Mouse (Mus musculus) ES-Bruce4 (cell line): ENCODE measurements at regions not wholly inside any gene's neighbourhood (a gene's known extent, or its start where the extent isn't known, plus 50 kb on each side); places are given as distances from the start of the nearest gene placed in this dataset.

ENCODE experiments used
- H3K27ac ChIP-seq: 2 replicates; pipeline ENCODE4 v1.5.1; 2012; ENCODE audit warnings: low read length, inconsistent platforms; ENCODE audit not compliant: insufficient read depth
- H3K27me3 ChIP-seq: 2 replicates; pipeline ENCODE4 v1.6.1; 2012; ENCODE audit warnings: mild to moderate bottlenecking, low read length, inconsistent platforms; ENCODE audit not compliant: control insufficient read depth, poor library complexity, insufficient read depth, severe bottlenecking
- H3K36me3 ChIP-seq: 2 replicates; pipeline ENCODE4 v1.6.1; 2012; ENCODE audit warnings: inconsistent platforms, mild to moderate bottlenecking, low read length, moderate library complexity; ENCODE audit not compliant: control insufficient read depth, poor library complexity, insufficient read depth, severe bottlenecking
- H3K4me1 ChIP-seq: one replicate; pipeline ENCODE4 v1.8.1; 2011; ENCODE audit warnings: low read length; ENCODE audit not compliant: control insufficient read depth, insufficient read depth
- H3K4me3 ChIP-seq: 2 replicates; pipeline ENCODE4 v1.5.1; 2011; ENCODE audit warnings: low read depth, mild to moderate bottlenecking, low read length
- H3K9ac ChIP-seq: 2 replicates; pipeline ENCODE4 v1.6.1; 2012; ENCODE audit warnings: low read depth, mild to moderate bottlenecking, inconsistent platforms; ENCODE audit not compliant: poor library complexity, severe bottlenecking
- H3K9me3 ChIP-seq: replicated peaks from 2 replicates; pipeline ENCODE4 v1.6.1; 2012; ENCODE audit warnings: mild to moderate bottlenecking, low read length, inconsistent platforms; ENCODE audit not compliant: control insufficient read depth, poor library complexity, insufficient read depth, severe bottlenecking
- CTCF ChIP-seq: IDR thresholded peaks from one replicate; pipeline ENCODE4 v1.8.1; 2011; ENCODE audit warnings: low read depth, low read length
- EP300 ChIP-seq: IDR thresholded peaks from 2 replicates; pipeline ENCODE4 v1.6.1; 2011; ENCODE audit warnings: low read depth, low read length; ENCODE audit not compliant: insufficient read depth
- POLR2A ChIP-seq: IDR thresholded peaks from one replicate; pipeline ENCODE4 v1.8.1; 2011; ENCODE audit warnings: low read length; ENCODE audit not compliant: insufficient read depth

DNA sequence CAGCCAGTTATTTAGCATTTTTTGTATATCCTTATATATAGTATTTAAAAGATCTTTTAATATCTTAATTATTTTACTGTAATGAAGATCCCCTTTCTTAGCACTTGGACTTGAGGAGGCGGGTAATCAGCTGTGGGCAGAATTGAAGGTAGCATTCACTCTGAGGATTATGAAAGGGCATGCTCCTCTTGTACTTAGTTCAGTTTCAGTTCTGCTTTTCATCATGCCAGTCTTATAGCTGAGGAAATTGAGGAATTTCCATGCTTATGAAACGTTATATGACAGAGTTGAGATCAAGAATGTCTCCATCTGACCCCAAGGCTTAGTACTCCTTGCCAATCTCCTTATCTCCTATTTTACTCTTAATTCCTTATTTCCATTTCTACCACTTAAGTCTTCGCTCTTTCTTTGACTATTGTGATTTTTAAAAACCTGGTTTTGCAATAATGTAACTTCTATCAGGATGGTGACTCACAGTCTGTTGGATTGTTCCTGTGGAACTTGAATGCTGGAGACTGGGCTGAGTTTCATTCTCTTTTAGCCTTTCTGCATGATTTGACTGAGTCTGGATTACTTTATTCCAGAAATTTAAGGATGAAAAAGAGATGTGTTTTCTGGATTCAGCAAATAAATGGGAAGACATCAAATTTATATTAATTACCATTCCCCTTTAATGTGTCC is 133.6 kb downstream of the Papss1 start:
- H3K9ac ChIP-seq = no peak overlapping the region
- H3K9me3 ChIP-seq = no peaks in the 10 kb centered on the region; the same call in 1 of the 2 replicates
- no peak overlapping the region for H3K27ac ChIP-seq
- TF ChIP-seq CTCF (no peak), POLR2A (no peak), EP300 (no peak)
- H3K27me3 ChIP-seq = no peaks in the 10 kb centered on the region
- no peak overlapping the region for H3K4me3 ChIP-seq
- H3K4me1 ChIP-seq = no peaks in the 10 kb centered on the region
- H3K36me3 ChIP-seq = no peaks in the 10 kb centered on the region

- Histone ChIP-seq H3K36me3 (no peaks in the 10 kb centered on the region), H3K9me3 (no peaks in the 10 kb centered on the region; the same call in 1 of the 2 replicates), H3K27ac (no peak overlapping the region), H3K4me3 (no peak overlapping the region), H3K27me3 (no peaks in the 10 kb centered on the region), H3K9ac (no peak overlapping the region), H3K4me1 (no peaks in the 10 kb centered on the region)
- TF ChIP-seq POLR2A (no peak), CTCF (no peak), EP300 (no peak)
These were observed 138.6 kb downstream of the Papss1 start for GRCm38 (mm10) chr3:131703134-131703533.

GRCm38 (mm10) chr3:131713532-131713931 is 149.0 kb downstream of the Papss1 start:
- no peaks in the 10 kb centered on the region for H3K27me3 ChIP-seq
- no peaks in the 10 kb centered on the region for H3K4me1 ChIP-seq
- no peaks in the 10 kb centered on the region for H3K9me3 ChIP-seq
- TF ChIP-seq POLR2A (no peak), EP300 (no peak), CTCF (no peak)
- H3K9ac ChIP-seq = no peak overlapping the region
- no peak overlapping the region for H3K4me3 ChIP-seq
- no peaks in the 10 kb centered on the region for H3K36me3 ChIP-seq
- H3K27ac ChIP-seq = no peak overlapping the region

DNA sequence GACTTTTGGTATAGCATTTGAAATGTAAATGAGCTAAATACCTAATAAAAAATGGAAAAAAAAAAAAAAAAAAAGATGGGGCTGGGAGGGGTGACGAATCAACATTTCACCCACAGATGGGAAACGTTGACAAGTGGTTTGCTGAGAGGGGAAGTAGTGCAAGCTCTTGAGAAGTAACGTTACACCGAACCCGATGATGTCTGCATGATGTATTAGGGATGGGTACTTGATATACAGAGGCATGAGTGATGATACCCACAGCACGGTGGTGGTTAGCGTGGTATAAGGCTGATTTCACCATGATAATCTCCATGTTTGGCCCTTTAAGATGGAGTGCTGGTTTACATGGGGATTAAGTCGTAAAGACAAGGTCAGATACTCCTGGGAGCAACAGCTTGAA is 154.2 kb downstream of the Papss1 start:
- no peaks in the 10 kb centered on the region for H3K27me3 ChIP-seq
- H3K4me3 ChIP-seq = no peak overlapping the region
- no peaks in the 10 kb centered on the region for H3K4me1 ChIP-seq
- no peak for TF ChIP-seq POLR2A
- no peak for TF ChIP-seq CTCF
- TF ChIP-seq EP300 = no peak
- no peak overlapping the region for H3K27ac ChIP-seq
- no peaks in the 10 kb centered on the region for H3K9me3 ChIP-seq
- no peaks in the 10 kb centered on the region for H3K36me3 ChIP-seq
- H3K9ac ChIP-seq = no peak overlapping the region

GRCm38 (mm10) chr3:131728618-131729017 is 164.1 kb downstream of the Papss1 start:
- TF ChIP-seq CTCF = no peak
- TF ChIP-seq EP300 = no peak
- TF ChIP-seq POLR2A = no peak
- Histone ChIP-seq H3K4me1 (no peaks in the 10 kb centered on the region), H3K27me3 (no peaks in the 10 kb centered on the region)

GRCm38 (mm10) chr3:131734226-131734625 is 169.7 kb downstream of the Papss1 start:
- TF ChIP-seq POLR2A = no peak
- no peak for TF ChIP-seq CTCF
- no peak for TF ChIP-seq EP300
- H3K36me3 ChIP-seq = no peaks in the 10 kb centered on the region

More at GRCm38 (mm10) chr3:131728618-131729017, 164.1 kb downstream of the Papss1 start:
- Histone ChIP-seq H3K4me3 (no peak overlapping the region), H3K36me3 (no peaks in the 10 kb centered on the region), H3K9ac (no peak overlapping the region), H3K9me3 (no peaks in the 10 kb centered on the region), H3K27ac (no peak overlapping the region)

More at GRCm38 (mm10) chr3:131734226-131734625, 169.7 kb downstream of the Papss1 start:
- no peak overlapping the region for H3K27ac ChIP-seq
- no peak overlapping the region for H3K4me3 ChIP-seq
- no peaks in the 10 kb centered on the region for H3K27me3 ChIP-seq
- no peaks in the 10 kb centered on the region for H3K4me1 ChIP-seq
- H3K9me3 ChIP-seq = no peaks in the 10 kb centered on the region
- H3K9ac ChIP-seq = no peak overlapping the region
